Mouse (Mus musculus) myocyte (in vitro differentiated cells): Measurements from ENCODE around the gene Gpc6.

ENCODE experiments used
- CEBPB ChIP-seq: IDR thresholded peaks from 2 replicates; pipeline ENCODE4 v1.6.1; 2011; ENCODE audit warnings: mild to moderate bottlenecking, moderate library complexity; ENCODE audit not compliant: poor library complexity, insufficient read depth, severe bottlenecking
- MAX ChIP-seq: IDR thresholded peaks from one replicate; pipeline ENCODE4 v1.6.1; 2011; ENCODE audit warnings: low read depth, mild to moderate bottlenecking, control low read depth
- MYOG ChIP-seq, 3 experiments: IDR thresholded peaks; one replicate each; pipeline ENCODE4 v1.6.1; 2011; ENCODE audit warnings: control low read depth in 2 of 3, low read depth in 2 of 3, mild to moderate bottlenecking in 2 of 3; ENCODE audit not compliant: insufficient read length in 2 of 3, control insufficient read depth in 1 of 3, insufficient read depth in 1 of 3
- POLR2A ChIP-seq: IDR thresholded peaks from one replicate; pipeline ENCODE4 v1.6.1; 2011; ENCODE audit warnings: low read depth, mild to moderate bottlenecking, control low read depth, moderate library complexity; ENCODE audit not compliant: insufficient read length
- POLR2AphosphoS2 ChIP-seq: IDR thresholded peaks from one replicate; pipeline ENCODE4 v1.6.1; 2011; ENCODE audit warnings: low read depth, control low read depth; ENCODE audit not compliant: insufficient read length
- TCF12 ChIP-seq: IDR thresholded peaks from one replicate; pipeline ENCODE4 v1.6.1; 2011; ENCODE audit warnings: mild to moderate bottlenecking, control low read depth; ENCODE audit not compliant: poor library complexity, insufficient read depth, severe bottlenecking
- TCF3 ChIP-seq: IDR thresholded peaks from one replicate; pipeline ENCODE4 v1.6.1; 2011; ENCODE audit warnings: low read depth, control low read depth; ENCODE audit not compliant: insufficient read length
- USF1 ChIP-seq: IDR thresholded peaks from one replicate; pipeline ENCODE4 v1.6.1; 2011; ENCODE audit warnings: low read depth, mild to moderate bottlenecking, control low read depth, moderate library complexity

GRCm38 (mm10) chr14:117993845-117994244, 1068.7 kb downstream of the Gpc6 start:
- TF ChIP-seq MYOG (IDR thresholded peaks at IDR 0.05; ENCODE audit: control insufficient read depth in 1 of 3, insufficient read depth in 1 of 3, insufficient read length in 2 of 3, low read depth in 2 of 3) (no peak), POLR2AphosphoS2 (no peak), MAX (no peak), USF1 (no peak), POLR2A (no peak), TCF12 (no peak), TCF3 (no peak), CEBPB (no peak)
